Mouse (Mus musculus): ENCODE measurements around the gene Dennd5a. TPM values are rescaled to one million over a fixed set of nuclear protein-coding genes. Genes with fewer than 3 reads are reported as not detected.

Gene Dennd5a
- polyA plus RNA-seq, 1 experiment from 2014 or later: 38.4 TPM

GRCm38 (mm10) chr7:109849750-109850434 lies 110.4 kb downstream of the Dennd5a start:
- no peaks in the 10 kb centered on the region for H3K27me3 ChIP-seq
- no peaks in the 10 kb centered on the region for H3K9me3 ChIP-seq
- ATAC-seq (ENCODE audit: borderline replicate concordance, extremely low read depth, low FRiP score, low TSS enrichment): no peak
- no peak overlapping the region for H3K9ac ChIP-seq
- no peaks in the 10 kb centered on the region for H3K36me3 ChIP-seq
- no peak overlapping the region for H3K4me3 ChIP-seq
- no peak overlapping the region for H3K27ac ChIP-seq
- 53% methylated on average over 8 of the region's 8 CpGs for WGBS
- peaks cover 16% of the 10 kb centered on the region for H3K4me1 ChIP-seq
- H3K4me2 ChIP-seq: no peak overlapping the region

GRCm38 (mm10) chr7:109848867-109849733 lies 111.2 kb downstream of the Dennd5a start:
- WGBS: 32% methylated on average over 11 of the region's 11 CpGs
- peaks cover 13% of the 10 kb centered on the region for H3K4me1 ChIP-seq
- no peak overlapping the region for H3K4me3 ChIP-seq
- no peaks in the 10 kb centered on the region for H3K27me3 ChIP-seq
- no peaks in the 10 kb centered on the region for H3K36me3 ChIP-seq
- no peak overlapping the region for H3K4me2 ChIP-seq
- ATAC-seq (ENCODE audit: borderline replicate concordance, extremely low read depth, low FRiP score, low TSS enrichment): no peak
- no peaks in the 10 kb centered on the region for H3K9me3 ChIP-seq
- no peak overlapping the region for H3K9ac ChIP-seq
- no peak overlapping the region for H3K27ac ChIP-seq

- 69% methylated on average over 6 of the region's 6 CpGs for WGBS
- no peak for ATAC-seq (ENCODE audit: borderline replicate concordance, extremely low read depth, low FRiP score, low TSS enrichment)
- peaks cover 9% of the 10 kb centered on the region for H3K4me1 ChIP-seq
- no peak overlapping the region for H3K9ac ChIP-seq
- H3K27ac ChIP-seq: no peak overlapping the region
- no peaks in the 10 kb centered on the region for H3K27me3 ChIP-seq
- no peak overlapping the region for H3K4me2 ChIP-seq
- no peaks in the 10 kb centered on the region for H3K36me3 ChIP-seq
- H3K9me3 ChIP-seq: no peaks in the 10 kb centered on the region
- no peak overlapping the region for H3K4me3 ChIP-seq
Measured at GRCm38 (mm10) chr7:109844100-109844499, 116.2 kb downstream of the Dennd5a start.

Other genes starting within 250 kb of the Dennd5a start
- gene BC051019, start 236.6 kb downstream of the Dennd5a start, polyA plus RNA-seq (2015; fragmentation: Nextera tagmentation; extraction: Ambion mirVana): 2.1 and 2.5 TPM in 2 replicates
- gene Ascl3, start 228.7 kb downstream of the Dennd5a start, polyA plus RNA-seq (2015; fragmentation: Nextera tagmentation; extraction: Ambion mirVana): 0.30 TPM in 1 of 2 replicates, not detected in the other
- 56.6 and 59.9 TPM in 2 replicates for gene Tmem9b, start 207.6 kb downstream of the Dennd5a start, polyA plus RNA-seq (2015; fragmentation: Nextera tagmentation; extraction: Ambion mirVana)
- 0.20 and 0.49 TPM in 2 replicates for gene Nrip3, start 178.4 kb downstream of the Dennd5a start, polyA plus RNA-seq (2015; fragmentation: Nextera tagmentation; extraction: Ambion mirVana)
- gene Scube2, start 94.8 kb downstream of the Dennd5a start, polyA plus RNA-seq (2015; fragmentation: Nextera tagmentation; extraction: Ambion mirVana): 2.5 and 3.1 TPM in 2 replicates
- gene Tmem41b, start 26.5 kb upstream of the Dennd5a start, polyA plus RNA-seq (2015; fragmentation: Nextera tagmentation; extraction: Ambion mirVana): 61.6 and 65.6 TPM in 2 replicates
- 45.6 and 46.2 TPM in 2 replicates for gene Ipo7, start 57.8 kb upstream of the Dennd5a start, polyA plus RNA-seq (2015; fragmentation: Nextera tagmentation; extraction: Ambion mirVana)
- gene Zfp143, start 100.7 kb upstream of the Dennd5a start, polyA plus RNA-seq (2015; fragmentation: Nextera tagmentation; extraction: Ambion mirVana): 20.7 and 21.2 TPM in 2 replicates
- gene Wee1, start 161.6 kb upstream of the Dennd5a start, polyA plus RNA-seq (2015; fragmentation: Nextera tagmentation; extraction: Ambion mirVana): 31.4 and 32.9 TPM in 2 replicates

Measured in lung, embryonic 15.5 days (tissue).